Mouse (Mus musculus) lung, embryonic 16.5 days (tissue): Measurements from ENCODE around the gene Ubald2. TPM values are rescaled to one million over a fixed set of nuclear protein-coding genes. Genes with fewer than 3 reads are reported as not detected.
"Not testable (repeated sequence)": the region's sequence is repeated elsewhere in the genome, so short reads cannot be mapped to it uniquely, and the experiment has no call there.

Experiments
- ATAC-seq: fragments of 200-750 bp; cut with Nextera tagmentation; 2 replicates; pipeline ENCODE4 v1.8.0; 2017; ENCODE audit warnings: low read depth, mild to moderate bottlenecking, moderate library complexity
- H3K27ac ChIP-seq: fragments of 300-500 bp; sonication (generic); 2 replicates; pipeline ENCODE4 v1.5.1; 2014; ENCODE audit warnings: mild to moderate bottlenecking, control low read depth, low read length
- H3K27me3 ChIP-seq: fragments of 300-500 bp; sonication (generic); 2 replicates; pipeline ENCODE4 v1.6.1; 2014; ENCODE audit warnings: low read depth, low read length, mixed read lengths; ENCODE audit not compliant: control insufficient read depth, insufficient read depth
- H3K36me3 ChIP-seq: fragments of 300-500 bp; sonication (generic); 2 replicates; pipeline ENCODE4 v1.6.1; 2014; ENCODE audit warnings: low read length; ENCODE audit not compliant: control insufficient read depth, insufficient read depth
- H3K4me1 ChIP-seq: fragments of 300-500 bp; sonication (generic); replicated peaks from 2 replicates; pipeline ENCODE4 v1.6.1; 2014; ENCODE audit warnings: low read length, mixed read lengths; ENCODE audit not compliant: control insufficient read depth, insufficient read depth
- H3K4me2 ChIP-seq: fragments of 300-500 bp; sonication (generic); 2 replicates; pipeline ENCODE4 v1.6.1; 2014; ENCODE audit warnings: low read depth, low read length, control low read depth
- H3K4me3 ChIP-seq: fragments of 300-500 bp; sonication (generic); 2 replicates; pipeline ENCODE4 v1.5.1; 2014; ENCODE audit warnings: mild to moderate bottlenecking, low read length, control low read depth
- H3K9ac ChIP-seq: fragments of 300-500 bp; sonication (generic); 2 replicates; pipeline ENCODE4 v1.6.1; 2014; ENCODE audit warnings: low read length, control low read depth
- H3K9me3 ChIP-seq: fragments of 300-500 bp; sonication (generic); 2 replicates; pipeline ENCODE4 v1.6.1; 2016; ENCODE audit warnings: low read length; ENCODE audit not compliant: control insufficient read depth
- WGBS: fragments of 180-500 bp; shearing (Covaris S2); extraction: QIAGEN DNeasy Blood & Tissue Kit; methylation state at CpG from one replicate; pipeline ENCODE4 v1.1.7; 2014; 5-methylcytosine and 5-hydroxymethylcytosine counted together
- polyA plus RNA-seq: library from polyadenylated mRNA; unstranded; fragments of >200 nt; fragmentation: Nextera tagmentation; extraction: Ambion mirVana; gene quantifications from 2 replicates; pipeline ENCODE4 v1.2.1, GENCODE M21; 2015

The Ubald2 gene
- polyA plus RNA-seq, 1 experiment from 2014 or later, result 43.2 TPM

DNA sequence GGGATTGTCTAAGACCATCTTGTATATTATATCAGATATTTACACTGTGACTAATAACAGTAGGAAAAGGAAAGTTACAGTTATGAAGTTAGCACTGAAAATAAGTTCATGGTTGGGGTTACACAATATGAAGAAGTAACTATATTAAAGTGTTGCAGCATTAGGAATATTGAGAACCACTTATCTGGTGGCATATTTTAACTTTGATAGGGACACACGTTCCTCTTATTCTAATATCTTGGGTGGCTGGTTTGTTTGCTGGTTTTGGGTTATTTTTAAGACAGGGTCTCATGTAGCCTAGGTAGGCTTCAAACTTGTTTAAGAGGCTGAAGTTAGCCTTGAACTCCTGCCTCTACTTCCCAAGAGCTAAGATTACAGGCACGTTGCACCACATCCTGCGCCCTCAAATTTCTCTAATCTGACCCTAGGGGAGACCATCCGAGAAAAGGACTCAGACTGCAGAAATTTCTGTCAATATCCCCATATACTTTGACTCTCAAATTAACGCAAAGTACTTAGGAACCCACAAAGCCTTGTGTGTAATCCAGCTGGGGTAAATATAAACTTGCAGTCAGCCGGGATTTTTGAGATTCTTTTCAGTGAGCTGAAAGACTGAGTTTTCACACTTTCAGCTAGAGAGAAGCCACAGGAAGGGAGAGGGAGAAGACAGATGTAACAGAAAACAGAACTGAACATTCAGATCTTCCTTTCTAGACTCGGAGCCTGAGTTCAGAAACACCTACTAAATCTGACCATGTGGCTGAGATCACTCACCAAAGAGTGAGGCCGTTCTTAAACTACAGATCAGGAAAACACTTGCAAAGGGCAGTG, 36.2 kb upstream of the Ubald2 start:
- H3K27ac ChIP-seq, result no peak overlapping the region
- no peak overlapping the region for H3K4me3 ChIP-seq
- no peak for ATAC-seq
- H3K4me1 ChIP-seq, result peaks cover 2% of the 10 kb centered on the region; the same call in 1 of the 2 replicates
- H3K36me3 ChIP-seq, result no peaks in the 10 kb centered on the region
- no peak overlapping the region for H3K4me2 ChIP-seq
- no peaks in the 10 kb centered on the region for H3K27me3 ChIP-seq
- H3K9me3 ChIP-seq, result no peaks in the 10 kb centered on the region
- H3K9ac ChIP-seq, result peak overlapping the region; percentile 30; the same call in 1 of the 2 replicates
- WGBS, result 44% methylated on average over 8 of the region's 8 CpGs

DNA sequence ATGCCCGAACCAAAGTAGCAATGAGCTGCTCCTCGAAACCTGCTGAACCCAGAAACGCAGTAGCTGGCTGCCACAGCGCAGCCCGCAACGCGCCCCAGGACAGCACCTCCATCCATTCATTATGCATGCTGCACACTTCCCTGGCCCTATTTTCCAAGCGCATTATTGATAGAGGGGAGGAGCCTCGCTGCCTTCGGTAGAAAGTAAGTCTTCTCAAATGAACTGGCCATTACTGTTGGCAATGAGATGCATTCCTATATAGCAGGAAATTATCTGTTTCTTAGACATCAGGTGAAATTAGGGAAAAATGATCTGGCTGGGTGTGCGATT, 35.6 kb upstream of the Ubald2 start:
- Histone ChIP-seq H3K27ac (no peak overlapping the region), H3K27me3 (no peaks in the 10 kb centered on the region), H3K4me3 (no peak overlapping the region), H3K4me2 (no peak overlapping the region), H3K36me3 (peaks cover under 1% of the 10 kb centered on the region; the same call in 1 of the 2 replicates), H3K9ac (peak overlapping the region; percentile 30; the same call in 1 of the 2 replicates), H3K4me1 (peaks cover 2% of the 10 kb centered on the region; the same call in 1 of the 2 replicates), H3K9me3 (no peaks in the 10 kb centered on the region)
- no peak for ATAC-seq
- 82% methylated on average over 11 of the region's 11 CpGs for WGBS

DNA sequence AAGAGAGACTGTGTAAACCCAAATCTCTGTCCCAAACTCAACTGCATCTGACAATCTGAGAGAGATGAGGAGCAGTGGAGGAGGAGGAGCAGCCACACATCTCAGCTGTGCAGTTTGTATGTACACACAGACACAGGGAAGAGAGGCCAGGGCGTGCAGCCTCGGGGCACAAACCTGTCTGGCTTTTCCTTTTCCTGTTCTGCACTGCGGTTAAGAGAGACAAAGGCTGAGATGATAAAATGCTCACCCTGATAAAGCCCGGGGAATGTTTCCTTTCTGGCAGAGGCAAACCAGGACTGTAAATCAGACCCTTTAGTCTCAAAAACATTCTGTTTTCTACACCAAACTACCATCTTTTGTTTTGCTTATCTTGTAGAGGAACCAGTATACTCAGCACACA, 33.3 kb upstream of the Ubald2 start:
- H3K27me3 ChIP-seq, result no peaks in the 10 kb centered on the region
- H3K4me1 ChIP-seq, result peaks cover 2% of the 10 kb centered on the region; the same call in 1 of the 2 replicates
- H3K9me3 ChIP-seq, result no peaks in the 10 kb centered on the region
- H3K9ac ChIP-seq, result no peak overlapping the region
- no peak overlapping the region for H3K4me3 ChIP-seq
- H3K27ac ChIP-seq, result no peak overlapping the region
- no peak for ATAC-seq
- H3K4me2 ChIP-seq, result no peak overlapping the region
- peaks cover 2% of the 10 kb centered on the region; the same call in 1 of the 2 replicates for H3K36me3 ChIP-seq
- 23% methylated on average over 4 of the region's 4 CpGs for WGBS

DNA sequence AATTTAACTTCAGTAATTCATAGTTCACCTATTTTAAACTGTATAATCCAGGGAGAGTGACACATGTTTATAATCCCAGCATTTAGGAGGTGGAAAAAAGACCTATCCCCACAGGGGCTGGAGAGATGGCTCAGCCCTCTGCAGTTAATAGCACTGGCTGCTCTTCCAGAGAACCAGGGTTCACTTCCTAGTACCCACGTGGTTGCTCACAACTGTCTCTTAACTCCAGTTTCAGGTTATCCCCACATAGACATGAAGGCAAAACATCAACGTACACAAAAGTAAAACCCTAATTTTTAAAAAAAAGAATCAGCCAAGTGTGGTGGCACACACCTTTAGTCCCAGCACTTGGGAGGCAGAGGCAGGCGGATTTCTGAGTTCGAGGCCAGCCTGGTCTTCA, 28.3 kb upstream of the Ubald2 start:
- Histone ChIP-seq H3K4me1 (no peaks in the 10 kb centered on the region), H3K36me3 (peaks cover 2% of the 10 kb centered on the region; the same call in 1 of the 2 replicates), H3K27ac (no peak overlapping the region), H3K9me3 (no peaks in the 10 kb centered on the region), H3K9ac (no peak overlapping the region), H3K4me3 (no peak overlapping the region), H3K4me2 (no peak overlapping the region), H3K27me3 (no peaks in the 10 kb centered on the region)
- no peak for ATAC-seq
- 85% methylated on average over 4 of the region's 4 CpGs for WGBS

DNA sequence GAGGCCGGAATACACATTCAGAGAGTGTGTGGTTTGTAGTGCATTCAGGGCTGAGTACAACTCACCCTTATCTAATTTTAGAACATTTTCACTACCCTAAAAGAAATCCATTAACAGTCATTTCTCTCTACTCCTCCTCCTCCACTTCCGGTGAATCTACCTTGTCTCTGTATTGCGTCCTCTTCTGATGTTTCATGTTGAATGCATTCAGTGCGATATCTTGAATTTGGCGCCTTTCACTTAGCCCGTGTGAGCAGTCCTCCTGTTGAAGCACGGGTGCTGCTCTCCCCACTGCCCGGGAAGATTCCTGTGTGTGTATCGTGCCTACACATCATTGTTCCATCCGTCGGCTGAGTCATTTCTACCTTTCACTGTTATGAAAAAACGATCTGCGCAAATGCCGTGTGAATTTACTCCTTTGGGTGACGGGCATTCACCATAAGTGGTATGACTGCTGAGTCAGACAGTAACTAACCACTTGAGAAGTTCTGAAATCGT, 27.6 kb upstream of the Ubald2 start:
- Histone ChIP-seq H3K9me3 (no peaks in the 10 kb centered on the region), H3K9ac (no peak overlapping the region), H3K27ac (no peak overlapping the region), H3K27me3 (no peaks in the 10 kb centered on the region), H3K4me1 (no peaks in the 10 kb centered on the region), H3K4me2 (no peak overlapping the region), H3K36me3 (peaks cover 2% of the 10 kb centered on the region; the same call in 1 of the 2 replicates), H3K4me3 (no peak overlapping the region)
- ATAC-seq, result no peak
- WGBS, result 85% methylated on average over 16 of the region's 16 CpGs

DNA sequence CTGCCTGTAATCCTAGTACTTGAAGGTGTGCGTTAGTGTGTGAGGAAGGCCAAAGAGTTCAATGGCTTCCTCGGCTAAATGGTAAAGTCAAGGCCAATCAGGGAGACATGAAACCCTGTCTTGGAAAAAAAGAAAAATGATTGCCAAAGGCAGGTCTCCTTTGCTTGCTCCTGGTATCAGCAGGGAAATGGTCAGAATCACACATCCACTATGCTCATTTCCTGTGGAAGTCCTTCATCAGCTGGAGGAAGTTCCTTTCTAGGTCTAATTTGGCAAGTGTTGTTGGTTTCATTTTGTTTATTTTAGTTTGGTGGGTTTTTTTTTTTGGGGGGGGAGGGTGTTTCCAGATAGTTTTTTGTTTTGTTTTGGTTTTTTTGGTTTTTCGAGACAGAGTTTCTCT, 24.9 kb upstream of the Ubald2 start:
- no peak for ATAC-seq
- Histone ChIP-seq H3K27me3 (no peaks in the 10 kb centered on the region), H3K36me3 (no peaks in the 10 kb centered on the region), H3K27ac (no peak overlapping the region), H3K4me2 (no peak overlapping the region), H3K9me3 (no peaks in the 10 kb centered on the region), H3K9ac (no peak overlapping the region), H3K4me1 (peaks cover 11% of the 10 kb centered on the region), H3K4me3 (no peak overlapping the region)
- 84% methylated on average over 3 of the region's 3 CpGs for WGBS

DNA sequence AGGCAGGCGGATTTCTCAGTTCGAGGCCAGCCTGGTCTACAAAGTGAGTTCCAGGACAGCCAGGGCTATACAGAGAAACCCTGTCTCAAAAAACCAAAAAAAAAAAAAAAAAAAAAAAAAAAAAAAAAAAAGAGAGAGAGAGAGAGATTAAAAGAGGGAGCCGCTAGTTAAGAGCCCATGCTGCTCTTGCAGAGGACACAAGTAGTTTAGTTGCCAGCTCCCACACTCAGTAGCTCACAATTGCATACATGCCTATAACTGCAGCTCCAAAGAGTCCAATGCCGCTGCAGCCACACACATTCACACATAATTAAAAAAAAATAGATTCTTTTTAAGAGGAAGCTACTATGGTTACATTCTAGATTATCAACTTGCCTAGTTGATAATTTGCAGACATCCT, 23.5 kb upstream of the Ubald2 start:
- H3K4me2 ChIP-seq, H3K9ac ChIP-seq, ATAC-seq, H3K27ac ChIP-seq, H3K9me3 ChIP-seq, H3K4me3 ChIP-seq, H3K36me3 ChIP-seq, H3K27me3 ChIP-seq: not testable (repeated sequence)
- peaks cover 11% of the 10 kb centered on the region for H3K4me1 ChIP-seq
- 84% methylated on average over 3 of the region's 4 CpGs for WGBS

DNA sequence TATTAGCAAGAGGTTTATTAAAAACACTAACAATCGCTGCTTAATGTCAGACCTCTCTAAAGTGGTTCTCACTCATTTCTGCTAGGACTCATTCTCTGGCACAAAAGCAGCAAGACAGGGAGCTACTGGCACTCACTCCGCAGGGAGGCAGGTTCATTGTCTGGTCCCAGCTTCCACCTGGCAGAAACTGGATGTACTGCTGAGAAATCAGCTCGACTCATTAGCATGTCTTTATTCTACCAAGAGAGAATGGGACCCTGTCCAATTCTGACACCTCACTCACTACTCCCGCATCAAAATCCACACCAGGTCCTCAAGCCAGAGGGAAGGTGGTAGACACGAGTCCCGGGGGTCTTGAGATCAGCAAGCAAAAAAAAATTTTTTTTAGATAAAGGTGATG, 22.3 kb upstream of the Ubald2 start:
- Histone ChIP-seq H3K36me3 (no peaks in the 10 kb centered on the region), H3K27ac (no peak overlapping the region), H3K4me1 (peaks cover 11% of the 10 kb centered on the region), H3K9ac (peak overlapping the region; percentile 79), H3K4me3 (peak overlapping the region; percentile 73), H3K9me3 (no peaks in the 10 kb centered on the region), H3K4me2 (peak overlapping the region; percentile 96), H3K27me3 (no peaks in the 10 kb centered on the region)
- no peak for ATAC-seq
- WGBS, result 28% methylated on average over 6 of the region's 6 CpGs

DNA sequence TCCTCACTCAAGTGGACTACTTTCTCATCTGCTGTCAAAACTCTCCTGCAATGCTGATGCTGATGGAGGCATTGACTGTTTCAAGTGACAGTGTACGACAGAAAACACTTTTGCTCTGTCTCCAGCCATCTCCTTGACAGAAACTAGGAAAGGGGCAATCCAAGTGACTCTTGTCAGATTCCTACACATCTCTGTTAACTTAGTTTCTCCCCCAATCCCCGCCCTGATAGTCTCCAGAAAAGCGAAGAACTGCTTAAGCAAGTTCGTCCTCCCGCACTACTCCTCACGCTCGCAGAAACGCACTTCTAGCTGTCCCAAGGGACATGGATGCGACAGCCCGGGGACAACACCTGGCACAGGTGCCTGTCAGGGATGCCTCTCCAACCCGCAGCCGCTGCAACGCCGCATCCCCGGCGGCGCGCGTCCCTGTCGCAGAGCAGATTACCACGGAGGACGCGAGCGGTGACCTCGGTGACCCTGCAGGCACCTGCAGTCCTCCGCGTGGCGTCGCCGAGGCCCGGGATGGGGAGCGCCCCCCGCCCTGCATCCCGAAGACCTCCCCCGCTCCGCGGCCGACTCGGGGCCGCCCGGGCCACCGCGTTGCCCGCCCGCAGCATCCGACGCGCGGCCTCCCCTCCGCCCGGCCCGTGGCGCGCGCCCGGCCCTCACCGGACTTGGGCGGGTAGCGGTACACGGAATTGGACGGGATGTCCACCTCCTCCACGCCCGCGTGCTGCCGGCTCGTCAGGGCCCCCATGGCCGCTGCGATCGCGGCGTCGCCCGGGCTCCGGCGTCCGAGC, 21.7 kb upstream of the Ubald2 start:
- Histone ChIP-seq H3K27me3 (no peaks in the 10 kb centered on the region), H3K27ac (no peak overlapping the region), H3K4me1 (peaks cover 11% of the 10 kb centered on the region), H3K9me3 (no peaks in the 10 kb centered on the region), H3K9ac (peak overlapping the region; percentile 79), H3K4me3 (peak overlapping the region; percentile 73), H3K4me2 (peak overlapping the region; percentile 96), H3K36me3 (no peaks in the 10 kb centered on the region)
- ATAC-seq, result peak; percentile 60
- WGBS, result under 1% methylated on average over 45 of the region's 76 CpGs
